Mouse (Mus musculus) hindbrain, embryonic 10.5 days (tissue): ENCODE results near the gene Sbf1. TPM values are rescaled to one million over a fixed set of nuclear protein-coding genes. Genes with fewer than 3 reads are reported as not detected.

Experiments
- DNase-seq: peaks from one replicate; pipeline ENCODE4 v3.0.0-alpha.2; 2017; ENCODE audit warnings: low spot score
- H3K27ac ChIP-seq: fragments of 300-500 bp; sonication (generic); 2 replicates; pipeline ENCODE4 v1.5.1; 2016; ENCODE audit warnings: mild to moderate bottlenecking, moderate library complexity
- H3K27me3 ChIP-seq: fragments of 300-500 bp; sonication (generic); 2 replicates; pipeline ENCODE4 v1.6.1; 2016; ENCODE audit warnings: mild to moderate bottlenecking; ENCODE audit not compliant: poor library complexity, insufficient read depth, severe bottlenecking
- H3K36me3 ChIP-seq: fragments of 300-500 bp; sonication (generic); 2 replicates; pipeline ENCODE4 v1.6.1; 2016; ENCODE audit warnings: mild to moderate bottlenecking, moderate library complexity
- H3K4me1 ChIP-seq: fragments of 300-500 bp; sonication (generic); replicated peaks from 2 replicates; pipeline ENCODE4 v1.6.1; 2016; ENCODE audit warnings: mild to moderate bottlenecking
- H3K4me3 ChIP-seq: fragments of 300-500 bp; sonication (generic); 2 replicates; pipeline ENCODE4 v1.5.1; 2016; ENCODE audit warnings: mild to moderate bottlenecking, moderate library complexity
- H3K9me3 ChIP-seq: fragments of 300-500 bp; sonication (generic); 2 replicates; pipeline ENCODE4 v1.6.1; 2016; ENCODE audit warnings: mild to moderate bottlenecking, moderate library complexity
- WGBS: fragments of 180-500 bp; shearing (Covaris S2); methylation state at CpG from one replicate; pipeline ENCODE4 v1.1.7; 2016; 5-methylcytosine and 5-hydroxymethylcytosine counted together
- polyA plus RNA-seq: library from polyadenylated mRNA; unstranded; fragments of >200 nt; fragmentation: Nextera tagmentation; extraction: Ambion mirVana; gene quantifications from 2 replicates; pipeline ENCODE4 v1.2.1, GENCODE M21; 2016

The Sbf1 gene
- polyA plus RNA-seq, 1 experiment from 2014 or later, result 103 TPM

- 95% methylated on average over 11 of the region's 11 CpGs for WGBS
- H3K9me3 ChIP-seq, result no peaks in the 10 kb centered on the region
- no peaks in the 10 kb centered on the region for H3K4me1 ChIP-seq
- peaks cover 98% of the 10 kb centered on the region for H3K36me3 ChIP-seq
- no peaks in the 10 kb centered on the region for H3K27me3 ChIP-seq
- no peak for DNase-seq
- no peak overlapping the region for H3K4me3 ChIP-seq
- no peak overlapping the region for H3K27ac ChIP-seq
Observed at GRCm38 (mm10) chr15:89289455-89289854, 25.7 kb downstream of the Sbf1 start.

GRCm38 (mm10) chr15:89288227-89288767, 26.8 kb downstream of the Sbf1 start:
- H3K36me3 ChIP-seq, result peaks cover 98% of the 10 kb centered on the region

GRCm38 (mm10) chr15:89286582-89286981, 28.5 kb downstream of the Sbf1 start:
- Histone ChIP-seq H3K9me3 (no peaks in the 10 kb centered on the region), H3K4me1 (no peaks in the 10 kb centered on the region), H3K4me3 (no peak overlapping the region), H3K27ac (no peak overlapping the region), H3K36me3 (peaks cover 98% of the 10 kb centered on the region), H3K27me3 (no peaks in the 10 kb centered on the region)
- WGBS, result 94% methylated on average over 5 of the region's 5 CpGs
- DNase-seq, result no peak

More at GRCm38 (mm10) chr15:89288227-89288767, 26.8 kb downstream of the Sbf1 start:
- no peak overlapping the region for H3K4me3 ChIP-seq
- H3K4me1 ChIP-seq, result no peaks in the 10 kb centered on the region
- DNase-seq, result no peak
- 94% methylated on average over 23 of the region's 23 CpGs for WGBS
- no peaks in the 10 kb centered on the region for H3K27me3 ChIP-seq
- no peak overlapping the region for H3K27ac ChIP-seq
- no peaks in the 10 kb centered on the region for H3K9me3 ChIP-seq

- Histone ChIP-seq H3K9me3 (no peaks in the 10 kb centered on the region), H3K36me3 (peaks cover 98% of the 10 kb centered on the region), H3K27me3 (no peaks in the 10 kb centered on the region), H3K4me3 (no peak overlapping the region), H3K4me1 (no peaks in the 10 kb centered on the region), H3K27ac (no peak overlapping the region)
- no peak for DNase-seq
- 87% methylated on average over 7 of the region's 7 CpGs for WGBS
Observed at GRCm38 (mm10) chr15:89286114-89286513, 29.0 kb downstream of the Sbf1 start.

GRCm38 (mm10) chr15:89285478-89285877, 29.6 kb downstream of the Sbf1 start:
- no peak overlapping the region for H3K4me3 ChIP-seq
- no peaks in the 10 kb centered on the region for H3K9me3 ChIP-seq
- H3K27me3 ChIP-seq, result no peaks in the 10 kb centered on the region
- peaks cover 98% of the 10 kb centered on the region for H3K36me3 ChIP-seq
- H3K27ac ChIP-seq, result no peak overlapping the region
- DNase-seq, result no peak
- no peaks in the 10 kb centered on the region for H3K4me1 ChIP-seq
- 95% methylated on average over 5 of the region's 5 CpGs for WGBS

GRCm38 (mm10) chr15:89285004-89285403, 30.1 kb downstream of the Sbf1 start:
- no peak overlapping the region for H3K4me3 ChIP-seq
- peaks cover 98% of the 10 kb centered on the region for H3K36me3 ChIP-seq
- no peaks in the 10 kb centered on the region for H3K9me3 ChIP-seq
- no peak for DNase-seq
- H3K27me3 ChIP-seq, result no peaks in the 10 kb centered on the region
- no peaks in the 10 kb centered on the region for H3K4me1 ChIP-seq
- H3K27ac ChIP-seq, result no peak overlapping the region

- H3K9me3 ChIP-seq, result no peaks in the 10 kb centered on the region
- no peak for DNase-seq
- WGBS, result 84% methylated on average over 2 of the region's 2 CpGs
- H3K27ac ChIP-seq, result no peak overlapping the region
- no peak overlapping the region for H3K4me3 ChIP-seq
- peaks cover 98% of the 10 kb centered on the region for H3K36me3 ChIP-seq
- no peaks in the 10 kb centered on the region for H3K4me1 ChIP-seq
- no peaks in the 10 kb centered on the region for H3K27me3 ChIP-seq
Observed at GRCm38 (mm10) chr15:89284094-89284493, 31.0 kb downstream of the Sbf1 start.

GRCm38 (mm10) chr15:89282546-89282945, 32.6 kb downstream of the Sbf1 start:
- Histone ChIP-seq H3K36me3 (peaks cover 98% of the 10 kb centered on the region), H3K4me3 (no peak overlapping the region), H3K27me3 (no peaks in the 10 kb centered on the region), H3K27ac (no peak overlapping the region), H3K4me1 (no peaks in the 10 kb centered on the region), H3K9me3 (no peaks in the 10 kb centered on the region)
- no peak for DNase-seq
- 82% methylated on average over 6 of the region's 6 CpGs for WGBS

- peaks cover 8% of the 10 kb centered on the region for H3K4me1 ChIP-seq
- no peaks in the 10 kb centered on the region for H3K9me3 ChIP-seq
- no peak for DNase-seq
- no peak overlapping the region for H3K4me3 ChIP-seq
- no peaks in the 10 kb centered on the region for H3K27me3 ChIP-seq
- peaks cover 95% of the 10 kb centered on the region for H3K36me3 ChIP-seq
- 95% methylated on average over 4 of the region's 4 CpGs for WGBS
- no peak overlapping the region for H3K27ac ChIP-seq
Observed at GRCm38 (mm10) chr15:89277366-89277765, 37.7 kb downstream of the Sbf1 start.

- H3K4me3 ChIP-seq, result no peak overlapping the region
- H3K9me3 ChIP-seq, result no peaks in the 10 kb centered on the region
- 72% methylated on average over 3 of the region's 3 CpGs for WGBS
- H3K27ac ChIP-seq, result peak overlapping the region; percentile 59; the same call in 1 of the 2 replicates
- DNase-seq, result peak; percentile 30
- H3K27me3 ChIP-seq, result no peaks in the 10 kb centered on the region
- H3K4me1 ChIP-seq, result peaks cover 8% of the 10 kb centered on the region
- peaks cover 88% of the 10 kb centered on the region for H3K36me3 ChIP-seq
Observed at GRCm38 (mm10) chr15:89275497-89275896, 39.6 kb downstream of the Sbf1 start.

- H3K4me3 ChIP-seq, result no peak overlapping the region
- WGBS, result 80% methylated on average over 5 of the region's 5 CpGs
Observed at GRCm38 (mm10) chr15:89264485-89264884, 50.6 kb downstream of the Sbf1 start.

GRCm38 (mm10) chr15:89258997-89259396, 56.1 kb downstream of the Sbf1 start:
- WGBS, result 93% methylated on average over 5 of the region's 5 CpGs
- Histone ChIP-seq H3K4me1 (peaks cover 24% of the 10 kb centered on the region), H3K36me3 (peaks cover 78% of the 10 kb centered on the region), H3K9me3 (no peaks in the 10 kb centered on the region), H3K4me3 (no peak overlapping the region), H3K27me3 (no peaks in the 10 kb centered on the region), H3K27ac (no peak overlapping the region)
- DNase-seq, result no peak

More at GRCm38 (mm10) chr15:89264485-89264884, 50.6 kb downstream of the Sbf1 start:
- Histone ChIP-seq H3K27ac (no peak overlapping the region), H3K27me3 (no peaks in the 10 kb centered on the region), H3K9me3 (no peaks in the 10 kb centered on the region), H3K36me3 (peaks cover 76% of the 10 kb centered on the region), H3K4me1 (no peaks in the 10 kb centered on the region)
- no peak for DNase-seq

GRCm38 (mm10) chr15:89255330-89255729, 59.8 kb downstream of the Sbf1 start:
- 26% methylated on average over 4 of the region's 4 CpGs for WGBS

GRCm38 (mm10) chr15:89249063-89249462, 66.0 kb downstream of the Sbf1 start:
- Histone ChIP-seq H3K27me3 (no peaks in the 10 kb centered on the region), H3K36me3 (peaks cover 45% of the 10 kb centered on the region), H3K9me3 (no peaks in the 10 kb centered on the region), H3K27ac (no peak overlapping the region), H3K4me1 (peaks cover 7% of the 10 kb centered on the region; the same call in 1 of the 2 replicates), H3K4me3 (no peak overlapping the region)
- WGBS, result 89% methylated on average over 6 of the region's 6 CpGs
- no peak for DNase-seq

More at GRCm38 (mm10) chr15:89255330-89255729, 59.8 kb downstream of the Sbf1 start:
- H3K27ac ChIP-seq, result peak overlapping the region; percentile 85
- H3K4me1 ChIP-seq, result peaks cover 30% of the 10 kb centered on the region
- H3K36me3 ChIP-seq, result peaks cover 67% of the 10 kb centered on the region
- no peak overlapping the region for H3K4me3 ChIP-seq
- H3K9me3 ChIP-seq, result no peaks in the 10 kb centered on the region
- H3K27me3 ChIP-seq, result no peaks in the 10 kb centered on the region
- DNase-seq, result peak; percentile 61
